Mouse (Mus musculus): ENCODE data around the gene Cdc42.

Gene Cdc42

DNA sequence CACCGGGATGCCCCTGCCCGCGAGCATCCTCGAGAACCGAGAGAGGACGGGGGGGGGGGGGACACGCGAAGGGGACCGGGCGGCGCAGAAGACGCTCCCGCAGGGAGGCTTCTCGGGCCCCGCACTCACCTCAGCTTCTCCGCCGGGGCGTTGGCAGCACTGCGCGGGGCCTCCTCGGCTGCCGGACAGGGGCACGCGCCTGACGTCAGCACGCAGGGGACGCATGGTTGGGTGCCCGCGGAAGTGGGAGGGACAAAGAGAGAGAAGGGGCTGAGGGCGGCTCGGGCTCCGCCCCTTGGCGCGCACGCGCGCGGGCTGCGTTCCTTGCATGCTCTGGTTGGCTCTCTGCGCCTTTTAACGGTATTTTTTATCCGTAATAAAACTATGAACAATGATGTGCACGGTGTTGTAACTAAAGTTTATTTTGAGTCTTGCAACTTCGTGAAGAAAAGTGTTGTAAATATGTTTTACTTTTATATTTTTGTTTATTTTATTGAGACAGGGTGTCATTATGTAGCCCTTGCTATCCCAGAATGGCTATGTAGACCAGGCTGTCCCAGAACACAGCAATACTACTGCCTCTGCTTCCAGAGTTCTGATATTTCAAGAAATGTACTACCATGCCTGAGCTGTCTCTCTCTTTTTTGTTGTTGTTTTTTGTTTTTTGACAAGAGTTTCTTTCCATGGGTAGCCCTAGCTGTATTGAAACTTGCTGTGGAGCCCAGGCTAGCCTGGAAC lies at the start of gene Cdc42:
TSS of gene Cdc42 (minus strand) at position 204 of the 738 bp plus-strand sequence.
- peak; percentile 99 for DNase-seq

DNA sequence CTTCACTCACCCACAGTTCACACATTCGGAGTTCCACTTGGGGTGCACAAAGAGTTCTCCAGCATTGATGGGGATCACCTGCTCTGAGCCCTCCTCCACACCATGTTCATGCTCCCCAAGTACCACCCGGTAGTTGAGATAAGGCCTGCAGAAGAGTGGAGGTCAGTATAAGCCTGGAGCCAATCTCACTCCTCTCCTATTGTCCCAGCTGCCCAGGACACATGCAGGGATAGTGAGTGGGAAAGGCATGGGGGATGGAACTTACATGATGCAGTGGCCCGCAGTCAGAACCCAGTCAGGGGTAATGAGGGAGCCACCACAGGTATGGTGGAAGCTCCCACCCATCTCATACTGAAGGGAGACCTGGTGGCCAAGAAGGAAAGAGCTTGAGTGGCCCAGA lies 48.1 kb upstream of the Cdc42 start:
- DNase-seq: no peak

DNA sequence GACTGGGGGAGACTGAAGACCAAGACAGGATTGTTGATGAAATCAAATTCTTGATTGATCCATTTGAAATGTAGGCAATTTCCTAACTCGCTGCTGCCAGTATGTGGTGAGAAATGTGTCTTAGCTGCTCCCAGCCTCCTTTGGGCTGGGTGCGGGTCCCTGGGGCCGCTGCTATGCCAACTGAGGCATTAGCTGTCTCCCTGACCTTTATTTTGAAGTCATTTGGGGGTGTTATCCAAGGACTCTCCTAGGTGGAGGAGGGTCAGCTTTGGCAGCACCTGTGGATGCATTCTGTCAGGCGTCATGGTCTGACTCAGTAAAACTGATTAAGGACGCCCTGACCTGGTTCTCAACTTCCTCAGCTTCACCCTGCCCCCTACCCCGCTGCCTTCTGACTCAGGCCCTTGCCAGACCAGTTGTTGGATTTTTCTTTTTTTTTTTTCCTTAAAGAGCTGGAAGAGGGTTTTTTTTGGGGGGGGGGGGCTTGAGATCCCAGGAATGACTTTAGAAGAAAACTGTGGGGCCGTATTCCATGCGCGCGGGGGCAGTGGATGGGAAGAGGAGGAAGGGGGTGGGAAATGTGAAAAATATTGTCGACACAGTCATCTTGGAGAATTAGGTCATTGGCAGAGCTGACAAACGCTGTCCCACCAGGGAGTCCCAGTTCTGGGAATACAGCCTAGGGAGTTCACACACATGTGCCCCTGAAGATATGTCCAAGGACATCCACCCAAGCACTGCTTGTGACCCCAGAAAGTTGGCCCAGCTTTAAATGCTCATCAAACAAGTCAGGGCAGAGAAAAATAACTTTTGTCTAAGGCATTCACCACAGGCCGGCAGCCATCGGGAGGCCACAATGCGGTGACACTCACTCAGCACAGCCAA lies 39.4 kb upstream of the Cdc42 start:
- DNase-seq: peak; percentile 77 to 80

DNA sequence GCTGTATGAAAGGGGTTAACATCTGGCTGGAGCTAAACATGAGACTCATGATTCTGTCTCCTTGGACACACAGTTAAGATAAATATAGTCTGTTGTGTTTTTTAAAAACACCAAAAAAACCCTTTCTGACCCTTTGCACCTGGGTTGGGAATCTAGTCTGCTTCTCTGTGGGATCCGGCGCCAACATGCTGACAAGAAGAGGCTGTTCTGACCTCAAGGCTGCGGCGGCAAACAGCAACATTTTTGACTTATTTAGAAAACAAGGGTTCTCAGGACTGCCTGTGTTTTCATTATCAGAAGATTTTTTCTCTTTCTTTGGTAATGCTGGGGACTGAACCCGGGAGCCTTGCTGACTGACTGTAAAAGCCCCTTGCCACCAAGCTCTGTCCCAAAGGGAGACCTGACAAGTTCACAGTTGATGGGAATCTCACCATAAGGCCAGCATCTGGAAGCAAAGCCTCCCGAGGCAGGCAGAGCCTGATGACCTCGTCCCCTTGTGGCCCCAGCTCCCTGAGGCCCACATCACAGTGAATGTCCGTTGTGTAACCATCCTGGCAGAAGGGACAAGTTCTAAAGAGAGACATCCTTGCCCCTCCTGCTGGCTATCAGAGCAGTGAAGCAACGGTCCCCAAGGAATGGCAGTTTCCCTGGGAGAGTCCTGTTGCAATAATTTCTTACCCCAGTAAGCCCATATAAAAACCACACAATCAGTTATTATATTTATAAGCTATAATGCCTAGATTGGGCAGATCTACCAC lies 36.0 kb upstream of the Cdc42 start:
- no peak for DNase-seq

DNA sequence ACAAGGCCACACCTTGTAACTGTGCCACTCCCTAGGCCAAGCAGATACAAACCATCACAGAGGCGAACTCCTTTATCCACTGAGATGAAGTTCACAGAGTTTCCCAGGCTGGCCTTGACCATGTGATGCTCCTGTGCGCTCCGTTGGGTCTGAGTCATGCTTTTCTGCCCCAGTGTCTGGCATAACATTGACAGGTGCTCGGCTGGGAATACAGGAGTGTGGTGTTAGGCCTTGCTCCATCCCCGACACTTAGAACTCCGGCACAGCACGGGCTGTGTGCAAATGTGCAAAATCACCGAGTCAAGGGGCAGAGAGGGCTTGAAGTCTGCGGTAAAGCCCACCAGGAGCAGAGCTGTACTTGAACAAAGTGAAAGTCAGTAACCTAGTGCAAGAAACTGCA lies 35.4 kb upstream of the Cdc42 start:
- DNase-seq: no peak

DNA sequence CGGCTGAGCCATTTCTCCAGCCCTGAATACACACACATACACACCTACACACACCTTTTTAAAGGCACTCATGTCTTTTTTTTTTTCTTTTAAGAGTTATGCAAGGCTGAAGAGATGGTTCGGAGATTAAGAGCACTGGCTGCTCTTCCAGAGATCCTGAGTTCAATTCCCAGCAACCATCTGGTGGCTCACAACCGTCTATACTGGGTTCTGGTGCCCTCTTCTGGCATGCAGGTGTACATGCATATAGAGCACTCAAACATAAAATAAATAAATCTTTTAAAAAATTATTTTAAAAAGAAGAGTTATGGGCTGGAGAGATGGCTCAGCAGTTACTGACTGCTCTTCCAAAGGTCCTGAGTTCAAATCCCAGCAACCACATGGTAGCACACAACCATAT lies 33.8 kb upstream of the Cdc42 start:
- DNase-seq: no peak

DNA sequence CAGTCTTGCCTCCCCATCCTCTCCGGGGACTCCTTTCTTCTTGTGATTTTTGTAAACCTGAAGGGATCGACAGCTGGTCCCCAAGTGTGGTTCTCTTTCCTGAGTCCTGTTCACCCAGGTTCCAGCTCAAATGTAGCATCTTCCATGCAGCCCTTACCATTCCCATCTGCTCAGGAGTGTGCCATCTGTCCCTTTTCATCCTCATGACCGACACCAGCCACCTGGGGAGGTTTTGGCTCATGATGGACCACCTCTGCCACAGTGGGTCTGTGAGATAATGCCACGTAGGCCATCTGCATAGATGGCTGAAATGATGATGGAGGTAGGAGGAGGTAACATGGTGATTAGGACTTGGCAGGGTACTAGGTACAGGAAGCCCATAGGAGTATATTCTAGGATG lies 32.7 kb upstream of the Cdc42 start:
- DNase-seq: peak; percentile 61 to 68

DNA sequence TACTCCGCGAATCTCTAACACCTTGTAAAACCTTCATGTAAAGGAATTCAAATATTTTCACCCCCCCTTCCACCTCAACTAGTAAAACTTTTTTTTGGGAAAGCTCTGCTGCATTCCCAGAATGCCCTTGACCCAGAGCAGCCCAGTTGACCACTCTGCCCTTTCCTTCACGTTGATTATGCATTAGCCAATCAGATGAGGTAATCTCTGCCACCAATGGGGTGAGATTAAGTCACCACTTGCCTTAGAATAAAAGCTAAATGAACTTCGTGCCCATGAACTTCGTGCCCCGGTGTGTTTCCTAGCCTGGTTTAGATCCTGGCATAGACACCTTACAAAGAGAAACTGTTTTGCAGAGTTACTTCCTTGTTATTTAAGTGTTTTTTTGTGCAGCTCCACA lies 31.5 kb upstream of the Cdc42 start:
- DNase-seq: peak; percentile 30 to 41

DNA sequence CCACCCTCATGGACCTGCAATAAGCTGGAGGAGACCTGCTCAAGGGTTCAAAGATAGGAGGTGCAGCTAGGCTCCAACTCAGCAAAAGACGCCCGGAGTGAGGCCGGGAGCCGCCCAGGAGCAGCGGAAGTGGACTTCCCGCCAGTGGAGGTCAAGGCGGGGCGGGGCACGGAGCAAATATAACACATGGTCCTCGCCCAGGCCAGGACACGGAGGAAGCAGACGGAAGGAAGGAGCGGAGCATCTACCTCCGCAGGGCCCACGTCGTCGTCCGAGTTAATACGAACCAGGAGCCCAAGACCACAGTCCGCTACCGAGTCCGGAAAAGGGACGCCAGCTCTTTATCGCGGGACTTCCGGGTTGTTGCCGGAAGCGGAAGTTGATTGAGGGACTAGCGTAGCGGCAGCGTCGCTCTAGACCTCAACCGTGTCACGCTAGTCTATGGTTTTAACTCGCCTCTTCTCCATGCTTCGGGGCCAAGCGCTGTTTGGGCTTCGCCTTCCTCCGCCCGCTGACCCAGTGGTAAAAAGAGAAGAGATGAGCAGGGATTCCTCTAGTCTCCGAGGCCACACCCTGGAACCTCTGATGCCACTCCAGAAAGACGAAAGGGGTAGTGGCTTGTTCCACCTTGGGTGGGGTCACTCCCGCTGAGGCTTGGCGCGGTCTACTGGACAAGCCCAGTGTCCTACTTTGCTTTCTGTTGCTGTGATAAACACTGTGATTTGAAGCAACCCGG lies 30.7 kb upstream of the Cdc42 start:
- DNase-seq: peak; percentile 89 to 91

DNA sequence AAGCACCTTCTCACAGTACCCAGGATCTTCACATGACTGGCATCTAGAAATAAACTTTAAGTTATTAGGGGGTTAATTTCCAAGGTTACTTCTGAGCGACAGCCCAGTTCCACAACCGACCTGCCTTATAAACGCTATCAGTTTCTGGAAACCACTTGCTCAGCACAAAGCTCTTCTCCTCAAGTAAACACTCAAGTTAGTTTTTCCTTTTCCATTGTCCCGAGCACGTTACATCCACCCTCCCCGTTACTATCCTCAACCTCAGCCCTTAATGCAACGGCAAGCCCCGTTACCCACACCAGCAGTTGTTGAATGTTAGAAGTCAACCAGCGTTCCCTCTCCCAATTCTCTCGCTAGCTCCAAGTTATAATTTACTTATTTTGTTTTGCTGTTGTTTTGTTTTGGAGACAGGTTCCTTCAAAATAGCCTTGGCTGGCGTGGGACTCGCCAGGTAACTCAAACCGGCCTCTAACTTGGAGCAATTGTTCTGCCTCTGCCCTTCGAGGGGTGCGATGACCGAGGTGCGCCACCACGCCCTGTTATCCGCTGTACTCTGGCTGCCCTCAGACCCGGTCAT lies 30.1 kb upstream of the Cdc42 start:
- DNase-seq: no peak

DNA sequence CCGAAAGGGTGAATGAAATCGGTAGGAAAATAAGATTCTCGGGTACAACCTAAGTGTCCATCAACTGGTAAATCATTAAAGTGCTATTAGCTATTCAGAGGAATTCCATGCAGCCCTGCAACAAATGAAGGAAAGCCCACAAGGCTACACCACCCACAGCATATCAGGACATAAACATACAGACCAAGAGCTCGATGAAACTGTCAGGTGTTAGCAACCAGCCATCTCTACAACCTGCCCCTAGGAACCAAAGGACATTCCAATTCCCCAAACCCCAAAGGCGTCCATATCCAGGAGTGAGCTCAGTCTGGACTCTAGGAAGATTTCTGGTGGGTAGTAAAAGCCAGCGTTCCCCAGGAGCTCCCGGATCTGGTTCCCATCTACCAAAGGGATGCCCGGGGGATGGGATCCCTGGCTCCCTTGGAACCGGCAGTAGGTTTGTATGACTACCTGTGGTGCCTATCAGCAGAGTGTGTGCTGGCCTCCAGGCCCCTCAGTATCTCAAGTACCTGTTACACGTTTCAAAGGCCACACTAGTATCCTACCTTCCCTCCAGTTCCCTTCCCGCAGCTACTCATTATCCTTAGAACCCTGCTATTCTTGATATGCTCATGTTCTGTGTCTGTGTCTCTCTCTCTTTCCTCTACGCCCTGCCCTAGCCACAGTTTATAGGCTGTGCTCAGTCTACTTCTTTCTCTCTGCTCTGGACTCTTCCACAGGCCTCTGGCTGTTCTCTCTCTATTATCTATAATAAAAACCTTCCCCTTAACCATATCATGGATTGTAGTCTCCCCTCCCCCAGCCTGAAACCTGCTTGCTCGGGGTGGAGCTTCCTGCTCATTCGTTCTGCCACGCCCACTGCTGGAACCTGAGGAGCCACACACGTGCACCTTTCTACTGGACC lies 23.4 kb upstream of the Cdc42 start:
- no peak for DNase-seq

DNA sequence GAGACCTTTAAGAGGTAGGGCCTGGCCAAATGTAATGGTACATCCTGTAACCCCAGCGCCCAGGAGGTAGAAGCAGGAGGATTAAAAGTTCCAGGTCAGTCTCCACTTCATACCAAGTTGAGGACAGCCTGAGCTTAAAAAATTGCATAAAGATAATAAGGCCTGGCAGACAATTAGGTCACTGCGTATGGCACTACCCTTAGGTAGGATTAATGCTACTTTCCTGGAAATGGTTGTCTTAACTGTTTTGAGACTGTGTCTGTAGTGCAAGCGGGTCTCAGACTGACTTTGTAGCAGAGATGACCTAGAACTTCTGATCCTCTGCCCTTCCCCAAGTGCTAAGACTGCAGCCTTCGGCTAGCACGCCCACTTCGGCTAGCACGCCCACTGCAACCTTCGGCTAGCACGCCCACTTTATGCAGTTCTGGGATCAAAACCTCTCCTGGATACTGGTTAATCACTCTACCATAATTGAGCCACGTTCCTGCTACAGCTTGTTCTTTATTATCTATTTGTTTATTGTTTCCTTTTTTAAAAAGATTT lies 22.3 kb upstream of the Cdc42 start:
- DNase-seq: no peak

DNA sequence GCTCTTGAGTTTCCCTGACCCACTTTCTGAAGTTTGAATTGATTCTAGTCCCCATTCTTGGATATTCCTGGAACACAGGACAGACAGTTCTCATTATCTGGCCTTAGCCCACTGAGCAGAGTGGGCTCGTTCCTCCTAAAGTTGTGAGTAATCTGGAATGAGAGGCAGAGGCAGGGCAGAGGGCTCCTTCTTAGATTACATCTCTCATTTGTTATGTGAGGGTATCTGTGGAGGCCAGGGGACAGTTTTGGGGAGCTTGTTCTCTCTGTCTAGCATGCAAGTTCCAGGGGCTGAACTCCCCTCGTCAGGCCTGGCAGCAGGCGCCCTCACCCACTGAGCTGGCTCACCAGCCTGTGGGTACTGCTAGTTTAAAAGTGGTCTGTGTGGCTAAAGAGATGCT lies 21.6 kb upstream of the Cdc42 start:
- DNase-seq: no peak

DNA sequence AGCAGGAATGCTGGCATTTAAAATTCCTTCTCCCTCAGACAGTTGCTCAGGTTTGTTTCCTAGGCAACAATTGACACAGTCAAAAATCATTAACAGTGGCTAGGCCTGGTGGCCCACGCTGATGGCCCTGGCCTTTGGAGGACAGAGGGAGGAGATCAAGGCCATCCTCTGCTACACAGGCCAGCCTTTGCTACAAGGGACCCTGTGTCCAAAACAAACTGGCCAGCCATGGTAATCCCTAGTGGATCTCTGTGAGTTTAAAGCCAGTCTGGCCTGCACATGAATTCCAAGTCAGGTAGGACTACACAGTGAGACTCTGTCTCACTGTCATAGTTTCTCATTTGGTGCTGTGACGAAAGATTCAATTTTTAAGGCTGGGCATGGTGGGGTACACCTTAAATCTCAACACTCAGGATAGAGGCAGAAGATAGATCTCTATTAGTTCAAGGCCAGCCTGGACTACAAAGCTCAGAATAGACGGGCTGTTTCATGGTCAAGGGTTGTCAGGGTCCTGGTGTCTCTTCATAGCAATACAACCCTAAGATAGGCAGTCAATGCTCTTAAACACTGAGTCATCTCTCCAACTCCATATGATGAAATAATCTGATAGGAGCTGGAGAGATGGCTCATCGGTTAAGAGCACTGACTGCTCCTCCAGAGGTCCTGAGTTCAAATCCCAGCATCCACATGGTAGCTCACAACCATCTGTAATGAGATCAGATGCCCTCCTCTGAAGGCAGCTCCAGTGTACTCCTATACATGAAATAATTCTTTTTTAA lies 20.2 kb upstream of the Cdc42 start:
- DNase-seq: no peak

DNA sequence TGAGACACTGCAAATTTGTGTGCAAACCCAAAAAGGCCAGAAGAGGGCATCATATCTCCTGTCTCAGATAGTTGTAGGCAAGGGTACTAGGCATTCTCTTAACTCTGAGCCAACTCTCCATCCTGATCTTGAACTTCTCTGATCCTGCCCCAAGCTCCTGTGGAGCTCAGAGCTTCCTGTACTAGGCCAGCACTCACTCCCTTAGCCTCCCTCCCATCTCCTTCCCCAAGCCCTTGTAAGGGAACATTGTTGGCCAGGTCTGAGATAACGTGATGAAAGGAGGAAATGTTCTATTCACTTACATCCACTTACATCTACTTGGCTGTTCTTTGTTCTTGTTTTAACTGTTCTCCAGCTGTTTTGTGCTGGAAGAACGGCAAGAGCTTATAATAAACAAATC lies 19.3 kb upstream of the Cdc42 start:
- DNase-seq: peak in 1 of 2 experiments; percentile 20

DNA sequence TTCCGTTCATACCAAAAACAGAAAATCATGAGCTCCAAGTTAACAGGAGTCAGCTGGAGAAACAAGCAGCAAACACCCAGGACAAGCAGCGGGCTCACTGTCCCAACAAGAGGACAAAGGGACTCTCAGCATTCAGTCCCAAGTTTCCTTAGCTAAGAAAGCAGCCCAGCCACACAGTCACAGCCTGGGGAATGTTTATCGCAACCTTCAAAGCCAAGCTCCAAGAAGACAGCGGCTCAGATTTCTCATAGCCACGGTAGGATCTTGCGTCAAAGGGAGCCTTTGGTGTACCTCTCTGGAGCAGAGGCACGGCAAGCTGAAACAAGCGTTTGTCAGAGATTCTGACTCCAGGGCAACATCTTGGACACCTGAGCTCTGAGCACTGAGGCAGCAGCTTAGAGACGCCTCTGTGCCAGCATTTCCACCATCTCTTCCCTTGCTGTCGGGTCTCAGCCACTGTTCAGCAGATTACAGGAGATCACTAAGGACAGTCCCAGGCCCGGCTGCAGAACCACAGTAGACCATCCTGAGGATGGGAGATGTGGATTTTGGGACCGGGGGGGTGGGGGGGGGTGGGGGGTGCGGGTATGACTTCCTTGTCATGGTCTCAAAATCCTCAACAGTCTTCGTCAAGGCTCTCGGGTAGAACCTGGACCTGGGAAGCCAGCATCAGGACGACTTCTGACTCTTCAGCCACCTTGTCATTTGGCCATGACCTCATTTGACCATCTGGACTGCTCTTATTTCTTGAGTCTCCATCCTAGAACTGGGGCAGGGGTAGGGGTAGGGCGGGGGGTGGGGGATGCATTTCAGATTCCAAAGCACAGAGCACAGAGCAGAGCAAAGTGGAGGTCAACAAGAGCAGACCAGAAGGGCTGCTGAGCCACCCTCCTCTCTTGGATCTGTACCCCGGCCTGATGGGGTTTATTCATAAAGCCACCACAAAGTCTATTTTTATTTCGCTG lies 18.1 kb upstream of the Cdc42 start:
- peak; percentile 38 to 54 for DNase-seq

DNA sequence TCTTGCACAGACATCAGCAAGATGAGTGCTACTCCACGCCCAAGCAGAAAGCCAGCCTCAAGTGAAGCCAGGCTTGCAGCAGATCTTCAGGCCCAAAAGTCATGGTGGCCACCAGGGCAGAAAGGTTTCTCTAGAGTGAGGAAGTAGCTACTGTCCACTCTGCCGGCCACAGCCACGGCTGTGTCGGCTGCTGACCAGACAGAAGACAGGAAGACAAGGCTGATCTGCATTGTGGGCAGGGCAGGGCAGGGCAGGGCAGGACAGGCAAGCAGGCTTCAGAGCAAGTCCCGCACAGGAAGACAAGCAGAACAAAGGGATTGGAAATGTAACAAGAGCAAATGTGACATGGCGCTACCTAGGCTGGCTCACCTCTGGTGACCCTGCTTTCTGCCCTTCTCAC lies 16.2 kb upstream of the Cdc42 start:
- no peak for DNase-seq

DNA sequence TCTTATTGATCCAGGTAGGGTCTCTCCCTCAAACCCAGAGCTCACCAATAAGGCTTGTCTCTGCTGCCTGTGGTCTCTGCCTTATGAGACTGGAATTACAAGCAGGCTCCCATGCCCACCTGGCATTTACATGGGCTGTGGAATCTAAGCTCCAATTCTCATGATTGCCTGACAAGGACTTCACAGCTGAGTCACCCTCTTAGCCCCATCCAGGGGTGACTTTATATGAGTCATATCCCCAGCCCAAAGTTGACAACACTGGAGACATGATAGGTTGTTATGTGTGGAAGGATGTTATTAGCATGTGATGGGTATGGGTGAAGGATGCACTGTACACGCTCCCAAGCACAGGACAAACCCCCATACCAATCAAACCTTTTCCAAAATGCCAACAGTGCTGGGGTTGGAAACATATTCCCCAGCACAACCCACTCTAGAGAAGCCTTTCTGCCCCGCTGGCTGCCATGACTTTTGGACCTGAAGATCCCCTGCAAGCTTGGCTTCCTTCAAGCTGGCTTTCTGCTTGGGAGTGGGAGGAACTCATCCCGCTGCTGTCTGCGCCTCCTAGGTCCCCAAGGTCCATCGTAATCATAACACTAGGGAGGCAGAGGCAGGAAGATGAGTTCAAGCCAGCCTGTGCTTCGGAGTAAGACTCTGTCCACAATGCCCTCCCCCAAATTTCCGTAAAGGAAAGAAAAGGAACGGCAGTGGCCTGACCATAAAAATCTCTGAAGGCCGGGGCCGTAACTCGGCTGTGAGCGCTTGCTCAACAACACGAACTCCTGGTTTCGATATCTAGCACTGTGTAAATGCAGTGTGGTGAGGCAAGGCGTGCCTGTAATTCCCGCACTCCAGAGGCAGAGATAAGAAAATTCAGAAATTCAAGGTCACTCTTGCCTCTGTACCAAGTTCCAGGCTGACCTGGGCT lies 14.3 kb upstream of the Cdc42 start:
- DNase-seq: no peak
